Mouse (Mus musculus) stomach, embryonic 16.5 days (tissue): ENCODE results near the gene Pifo. TPM values are rescaled to one million over a fixed set of nuclear protein-coding genes. Genes with fewer than 3 reads are reported as not detected.
"Not testable (repeated sequence)": the region's sequence is repeated elsewhere in the genome, so short reads cannot be mapped to it uniquely, and the experiment has no call there.

Source experiments
- ATAC-seq: fragments of 200-750 bp; cut with Nextera tagmentation; 2 replicates; pipeline ENCODE4 v1.8.0; 2017; ENCODE audit warnings: moderate number of reproducible peaks, moderate TSS enrichment; ENCODE audit not compliant: insufficient read depth, low FRiP score
- H3K27ac ChIP-seq: fragments of 300-500 bp; sonication (generic); 2 replicates; pipeline ENCODE4 v1.5.1; 2014; ENCODE audit warnings: low read length
- H3K27me3 ChIP-seq: fragments of 300-500 bp; sonication (generic); 2 replicates; pipeline ENCODE4 v1.6.1; 2014; ENCODE audit warnings: low read length, control low read depth, mixed read lengths; ENCODE audit not compliant: control insufficient read depth, insufficient read depth
- H3K36me3 ChIP-seq: fragments of 300-500 bp; sonication (generic); 2 replicates; pipeline ENCODE4 v1.6.1; 2014; ENCODE audit warnings: low read length; ENCODE audit not compliant: control insufficient read depth, insufficient read depth
- H3K4me1 ChIP-seq: fragments of 300-500 bp; sonication (generic); 2 replicates; pipeline ENCODE4 v1.6.1; 2014; ENCODE audit warnings: low read length, control low read depth, mixed read lengths; ENCODE audit not compliant: control insufficient read depth, insufficient read depth
- H3K4me2 ChIP-seq: fragments of 300-500 bp; sonication (generic); 2 replicates; pipeline ENCODE4 v1.6.1; 2014; ENCODE audit warnings: low read depth, low read length, mixed read lengths
- H3K4me3 ChIP-seq: fragments of 300-500 bp; sonication (generic); replicated peaks from 2 replicates; pipeline ENCODE4 v1.5.1; 2014; ENCODE audit warnings: mild to moderate bottlenecking, low read length
- H3K9ac ChIP-seq: fragments of 300-500 bp; sonication (generic); 2 replicates; pipeline ENCODE4 v1.6.1; 2014; ENCODE audit warnings: low read length
- H3K9me3 ChIP-seq: fragments of 300-500 bp; sonication (generic); replicated peaks from 2 replicates; pipeline ENCODE4 v1.6.1; 2016; ENCODE audit warnings: low read length, control low read depth; ENCODE audit not compliant: control insufficient read depth
- WGBS: fragments of 180-500 bp; shearing (Covaris S2); extraction: QIAGEN DNeasy Blood & Tissue Kit; methylation state at CpG from one replicate; pipeline ENCODE4 v1.1.7; 2014; 5-methylcytosine and 5-hydroxymethylcytosine counted together
- polyA plus RNA-seq: library from polyadenylated mRNA; unstranded; fragments of >200 nt; fragmentation: Nextera tagmentation; extraction: Ambion mirVana; gene quantifications from 2 replicates; pipeline ENCODE4 v1.2.1, GENCODE M21; 2015

The Pifo gene
- polyA plus RNA-seq: 0.35 TPM in 1 of 2 replicates, not detected in the other

DNA sequence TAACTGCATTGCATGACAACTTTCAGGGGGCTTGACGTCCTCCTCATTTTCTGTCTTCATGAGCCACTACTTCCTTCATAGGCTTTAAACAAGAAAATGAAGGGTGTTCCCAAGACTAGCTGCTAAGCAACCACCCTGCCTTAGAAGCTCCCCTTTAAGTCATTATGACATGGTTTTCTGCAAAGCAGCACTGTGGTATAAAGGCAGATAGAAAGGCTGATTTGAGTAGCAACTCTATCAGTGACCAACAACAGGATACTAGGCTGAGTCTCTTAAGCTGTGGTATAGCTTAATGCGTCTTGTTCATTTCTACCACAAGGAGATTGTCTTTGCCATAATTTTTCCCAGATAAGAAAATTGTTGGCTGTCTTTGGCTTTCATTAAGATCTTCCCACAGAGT, at the start of gene Pifo:
Gene Pifo, minus strand, starts transcription at position 101 of the 400 bp plus-strand sequence.
- Histone ChIP-seq H3K27ac (no peak within 1 kb of the TSS), H3K9me3 (no peaks in the 10 kb centered on the region), H3K36me3 (no peaks in the 10 kb centered on the region), H3K9ac (no peak within 1 kb of the TSS), H3K4me1 (no peaks in the 10 kb centered on the region), H3K4me3 (no peak within 1 kb of the TSS), H3K27me3 (no peaks in the 10 kb centered on the region), H3K4me2 (no peak within 1 kb of the TSS)
- 81% methylated on average over 2 of the region's 2 CpGs for WGBS
- ATAC-seq: no peak

GRCm38 (mm10) chr3:106057966-106058365, 43.5 kb upstream of the Pifo start:
- Histone ChIP-seq H3K27ac (no peak overlapping the region), H3K27me3 (no peaks in the 10 kb centered on the region), H3K4me3 (no peak overlapping the region), H3K36me3 (no peaks in the 10 kb centered on the region), H3K4me1 (no peaks in the 10 kb centered on the region), H3K9me3 (no peaks in the 10 kb centered on the region), H3K9ac (no peak overlapping the region), H3K4me2 (no peak overlapping the region)
- 78% methylated on average over 3 of the region's 3 CpGs for WGBS
- no peak for ATAC-seq

GRCm38 (mm10) chr3:106051896-106052295, 37.5 kb upstream of the Pifo start:
- Histone ChIP-seq H3K27me3 (no peaks in the 10 kb centered on the region), H3K4me2 (no peak overlapping the region), H3K27ac (no peak overlapping the region), H3K4me1 (no peaks in the 10 kb centered on the region), H3K9me3 (no peaks in the 10 kb centered on the region), H3K36me3 (no peaks in the 10 kb centered on the region), H3K4me3 (no peak overlapping the region), H3K9ac (no peak overlapping the region)
- WGBS: 61% methylated on average over 18 of the region's 18 CpGs
- no peak for ATAC-seq

DNA sequence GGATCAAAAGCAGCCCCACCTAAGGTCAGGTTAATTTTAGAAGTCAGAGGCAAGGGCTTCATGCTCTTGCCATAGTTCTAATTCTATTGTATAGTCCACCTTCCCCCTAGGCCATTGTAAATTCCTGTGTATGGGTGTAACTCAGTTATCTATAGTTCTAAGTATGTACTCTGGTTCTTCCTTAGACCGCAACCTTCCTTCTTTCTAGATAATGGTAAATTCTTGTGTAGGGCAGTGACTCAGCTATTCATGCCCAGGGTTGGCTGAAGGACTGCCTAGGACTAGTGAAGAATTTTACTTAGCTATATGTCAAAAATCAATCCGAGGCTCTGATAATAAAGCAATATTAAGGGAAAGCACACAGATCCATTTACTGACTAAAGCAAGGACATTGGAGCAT, 25.9 kb upstream of the Pifo start:
- Histone ChIP-seq H3K27ac (no peak overlapping the region), H3K36me3 (no peaks in the 10 kb centered on the region), H3K4me3 (no peak overlapping the region), H3K4me1 (no peaks in the 10 kb centered on the region), H3K9ac (no peak overlapping the region), H3K4me2 (no peak overlapping the region), H3K9me3 (no peaks in the 10 kb centered on the region), H3K27me3 (no peaks in the 10 kb centered on the region)
- no peak for ATAC-seq
- WGBS: 76% methylated on average over 2 of the region's 2 CpGs

DNA sequence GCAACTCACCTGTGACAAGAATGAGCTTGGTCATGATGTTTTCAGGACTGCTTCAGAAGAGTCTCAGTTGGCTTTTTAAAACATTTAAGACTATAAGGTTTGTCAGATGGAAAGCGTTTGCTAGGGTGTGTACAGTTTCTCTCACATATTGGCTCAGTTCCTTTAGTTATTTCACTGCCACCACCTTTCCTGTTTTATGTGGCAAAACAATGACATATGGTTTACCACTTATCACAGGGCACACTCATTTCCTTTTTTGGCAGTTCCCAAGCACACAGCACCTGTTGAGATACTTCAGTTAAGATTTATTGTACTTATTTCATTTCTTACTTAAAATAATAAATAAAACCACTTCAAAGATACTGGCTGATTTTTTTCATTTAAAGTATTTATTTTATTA, 18.3 kb upstream of the Pifo start, which contains the start of gene Chil5:
Gene Chil5, minus strand, starts transcription at position 34 of the 400 bp plus-strand sequence.
- Histone ChIP-seq H3K9me3 (no peaks in the 10 kb centered on the region), H3K4me3 (no peak within 1 kb of the TSS), H3K27me3 (no peaks in the 10 kb centered on the region), H3K4me2 (no peak within 1 kb of the TSS), H3K36me3 (no peaks in the 10 kb centered on the region), H3K9ac (no peak within 1 kb of the TSS), H3K4me1 (no peaks in the 10 kb centered on the region), H3K27ac (no peak within 1 kb of the TSS)
- 78% methylated on average over 1 of the region's 1 CpGs for WGBS
- ATAC-seq: no peak

- Histone ChIP-seq H3K36me3 (no peaks in the 10 kb centered on the region), H3K27ac (no peak overlapping the region), H3K4me3 (no peak overlapping the region), H3K9me3 (no peaks in the 10 kb centered on the region), H3K27me3 (no peaks in the 10 kb centered on the region), H3K9ac (no peak overlapping the region), H3K4me2 (no peak overlapping the region), H3K4me1 (no peaks in the 10 kb centered on the region)
- no peak for ATAC-seq
- 81% methylated on average over 2 of the region's 2 CpGs for WGBS
Observed at GRCm38 (mm10) chr3:106024135-106024534, 9.7 kb upstream of the Pifo start.

DNA sequence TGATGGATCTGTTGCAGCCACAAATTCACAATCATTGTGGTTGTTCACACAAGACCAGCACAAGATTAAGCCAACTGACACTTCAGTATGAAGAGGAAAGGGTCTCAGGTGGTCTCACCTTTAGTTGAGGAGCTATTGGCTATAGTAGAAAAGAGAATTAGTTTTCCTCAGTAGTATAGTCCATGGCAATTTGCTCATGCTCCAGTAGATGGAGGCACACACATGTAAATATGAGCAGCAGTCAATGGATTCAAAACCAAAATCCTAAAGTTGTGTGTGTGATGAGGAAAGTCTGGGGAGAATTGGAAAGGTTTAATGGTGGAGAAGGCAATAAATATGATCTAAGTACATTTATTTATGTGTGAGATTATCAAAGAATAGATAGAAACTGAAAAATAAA, 7.4 kb upstream of the Pifo start:
- Histone ChIP-seq H3K27ac (no peak overlapping the region), H3K36me3 (no peaks in the 10 kb centered on the region)
- no peak for ATAC-seq

DNA sequence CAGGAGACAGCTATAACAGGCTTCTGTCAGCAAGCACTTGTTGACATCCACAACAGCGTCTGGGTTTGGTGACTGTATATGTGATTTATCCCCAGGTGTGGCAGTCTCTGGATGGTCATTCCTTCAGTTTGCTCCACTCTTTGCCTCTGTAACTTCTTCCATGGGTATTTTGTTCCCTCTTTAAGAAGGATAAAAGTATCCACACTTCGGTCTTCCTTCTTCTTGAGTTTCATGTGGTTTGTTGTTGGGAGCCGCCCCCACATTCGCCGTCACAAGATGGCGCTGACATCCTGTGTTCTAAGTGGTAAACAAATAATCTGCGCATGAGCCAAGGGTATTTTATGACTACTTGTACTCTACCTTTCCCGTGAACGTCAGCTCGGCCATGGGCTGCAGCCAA, 11.1 kb downstream of the Pifo start:
- H3K4me3 ChIP-seq, H3K27me3 ChIP-seq, H3K27ac ChIP-seq, H3K4me1 ChIP-seq, ATAC-seq, H3K4me2 ChIP-seq, H3K9me3 ChIP-seq, H3K36me3 ChIP-seq, H3K9ac ChIP-seq: not testable (repeated sequence)
- WGBS: 79% methylated on average over 10 of the region's 10 CpGs

More for the DNA sequence above, 7.4 kb upstream of the Pifo start:
- no peaks in the 10 kb centered on the region for H3K9me3 ChIP-seq
- H3K4me1 ChIP-seq: no peaks in the 10 kb centered on the region
- no peak overlapping the region for H3K4me2 ChIP-seq
- no peak overlapping the region for H3K9ac ChIP-seq
- no peak overlapping the region for H3K4me3 ChIP-seq
- no peaks in the 10 kb centered on the region for H3K27me3 ChIP-seq

DNA sequence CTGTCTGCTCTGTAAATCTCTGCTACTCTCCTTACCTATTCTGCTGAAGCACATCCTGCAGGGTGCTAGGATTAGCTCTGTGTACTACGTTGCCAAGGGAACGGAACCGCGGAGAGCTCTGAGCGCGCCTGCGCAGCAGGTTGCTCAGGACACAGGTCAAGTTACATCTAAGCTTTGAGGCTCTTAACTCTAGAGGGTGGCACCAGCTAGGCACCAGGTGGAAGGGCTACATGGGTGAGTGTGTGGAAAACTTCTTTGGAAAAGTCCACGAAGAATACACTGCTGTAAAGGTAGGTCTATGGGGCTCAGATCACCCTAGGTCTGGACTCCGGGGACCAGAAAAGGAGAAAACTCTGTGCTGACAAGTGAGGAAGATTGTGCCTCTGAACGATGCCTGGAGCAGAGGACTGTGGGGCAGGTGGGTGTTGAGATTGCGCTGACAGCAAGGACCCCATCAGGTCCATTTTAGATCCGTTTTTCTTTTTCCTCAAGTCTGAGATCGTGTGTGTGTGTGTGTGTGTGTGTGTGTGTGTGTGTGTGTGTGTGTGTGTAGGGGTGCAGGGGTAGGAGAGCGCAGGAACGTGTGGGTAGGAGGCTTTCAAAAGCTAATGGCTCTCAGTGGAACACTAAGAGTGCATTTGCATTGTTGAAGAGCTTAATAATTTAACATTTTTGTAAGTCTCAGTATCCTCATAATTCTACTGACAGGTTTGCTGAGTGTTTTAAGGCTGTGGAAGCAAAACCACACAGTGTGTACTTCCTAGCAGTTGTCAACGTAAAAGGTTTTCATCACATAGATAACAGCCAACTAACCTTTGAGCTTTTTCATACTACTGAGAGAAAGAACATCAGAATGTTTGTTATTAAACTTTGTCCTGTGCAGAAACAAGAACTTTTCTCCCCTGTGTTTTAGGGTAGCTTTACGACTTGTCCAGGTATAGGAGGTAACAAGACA, 12.8 kb downstream of the Pifo start:
- H3K4me3 ChIP-seq: no peak overlapping the region
- 21% methylated on average over 16 of the region's 17 CpGs for WGBS
- no peaks in the 10 kb centered on the region for H3K9me3 ChIP-seq
- no peaks in the 10 kb centered on the region for H3K4me1 ChIP-seq
- H3K4me2 ChIP-seq: peak overlapping the region; percentile 22; the same call in 1 of the 2 replicates
- ATAC-seq: peak; percentile 88
- H3K9ac ChIP-seq: no peak overlapping the region
- no peak overlapping the region for H3K27ac ChIP-seq
- H3K27me3 ChIP-seq: no peaks in the 10 kb centered on the region
- no peaks in the 10 kb centered on the region for H3K36me3 ChIP-seq
